Mouse (Mus musculus): ENCODE data around the gene Hormad2. TPM values are rescaled to one million over a fixed set of nuclear protein-coding genes. Genes with fewer than 3 reads are reported as not detected.

Hormad2 gene
- polyA plus RNA-seq, 1 experiment from 2014 or later, result 0.18 TPM

DNA sequence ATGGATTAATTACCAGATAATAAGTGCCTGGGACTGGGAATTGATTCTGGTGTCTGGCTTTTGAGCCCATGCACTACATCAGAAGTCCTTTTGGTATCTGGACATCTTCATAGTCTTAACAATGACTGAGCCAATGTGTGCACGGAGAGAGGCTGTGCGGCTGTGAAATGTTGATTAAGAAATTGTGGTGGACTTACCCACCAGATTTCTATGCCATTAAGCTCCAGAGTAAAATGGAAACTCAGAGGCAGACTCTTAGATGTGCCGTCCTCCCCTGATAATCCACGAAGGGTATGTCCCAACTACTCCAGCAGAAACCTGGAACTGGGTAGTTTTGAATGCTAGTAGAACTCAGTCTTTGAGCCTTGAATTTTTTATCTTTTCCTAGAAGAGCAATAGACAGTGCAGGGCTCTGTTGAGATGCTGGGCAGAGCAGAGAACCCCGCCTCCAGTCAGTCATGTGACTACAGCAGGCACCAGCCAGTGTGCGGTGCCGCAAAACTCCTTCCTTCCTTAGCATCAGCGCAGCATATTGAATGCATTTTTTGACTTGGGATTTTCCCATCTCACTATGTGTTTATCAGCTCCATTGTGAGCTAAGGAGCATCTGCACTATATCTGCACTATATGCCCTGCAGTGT is 14.1 kb upstream of the Hormad2 start:
- WGBS, result 77% methylated on average over 8 of the region's 8 CpGs
- no peak overlapping the region for H3K4me2 ChIP-seq (ENCODE audit: low read length)
- no peak overlapping the region for H3K9ac ChIP-seq (replicated peaks; ENCODE audit: low read depth, low read length)
- H3K4me1 ChIP-seq (replicated peaks; ENCODE audit: control insufficient read depth, insufficient read depth, low read length), result no peaks in the 10 kb centered on the region
- no peak overlapping the region for H3K4me3 ChIP-seq (replicated peaks; ENCODE audit: low read length)
- H3K27me3 ChIP-seq (replicated peaks; ENCODE audit: control insufficient read depth, insufficient read depth, low read length), result no peaks in the 10 kb centered on the region
- no peak overlapping the region for H3K27ac ChIP-seq (ENCODE audit: low read length)
- H3K36me3 ChIP-seq (ENCODE audit: control insufficient read depth, insufficient read depth), result no peaks in the 10 kb centered on the region
- H3K9me3 ChIP-seq (ENCODE audit: control insufficient read depth, low read length), result no peaks in the 10 kb centered on the region
- ATAC-seq, result no peak

DNA sequence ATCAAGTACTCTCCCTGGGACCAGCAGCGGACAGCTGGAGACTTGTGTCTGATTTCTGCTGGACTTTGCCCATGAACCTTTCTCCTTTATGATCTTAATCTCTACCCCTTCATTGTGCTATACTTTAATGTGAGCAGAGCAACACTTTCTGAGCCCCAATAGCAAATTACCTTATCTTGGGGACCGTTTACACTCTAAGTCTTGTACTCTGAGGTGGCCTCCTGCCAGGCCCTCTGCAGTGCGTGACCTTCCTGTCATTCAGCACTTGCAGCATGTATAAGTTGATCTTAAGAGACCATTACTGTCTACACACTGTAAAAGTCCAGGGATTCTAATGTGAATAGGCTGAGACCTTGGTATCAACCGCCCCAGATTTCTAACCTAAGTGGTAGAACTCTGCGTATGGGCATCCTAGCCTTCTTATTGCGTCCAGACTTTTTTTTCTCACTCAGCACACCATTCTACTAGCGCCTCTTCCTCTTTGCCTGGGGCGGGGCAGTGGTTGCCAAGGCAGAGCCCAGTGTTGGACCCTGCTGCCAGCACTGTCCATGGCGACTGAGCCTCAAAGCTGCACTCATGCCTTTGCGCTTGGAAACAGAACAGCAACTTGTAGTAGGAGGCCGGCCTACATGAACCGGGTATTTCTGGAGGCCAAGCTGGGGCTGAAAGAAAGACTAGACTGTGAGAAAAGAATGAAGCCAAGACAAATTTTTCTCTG is 11.7 kb upstream of the Hormad2 start:
- Histone ChIP-seq H3K9ac (replicated peaks; ENCODE audit: low read depth, low read length) (no peak overlapping the region), H3K9me3 (ENCODE audit: control insufficient read depth, low read length) (no peaks in the 10 kb centered on the region), H3K27ac (ENCODE audit: low read length) (no peak overlapping the region), H3K4me1 (replicated peaks; ENCODE audit: control insufficient read depth, insufficient read depth, low read length) (no peaks in the 10 kb centered on the region), H3K4me2 (ENCODE audit: low read length) (no peak overlapping the region), H3K36me3 (ENCODE audit: control insufficient read depth, insufficient read depth) (no peaks in the 10 kb centered on the region), H3K4me3 (replicated peaks; ENCODE audit: low read length) (no peak overlapping the region), H3K27me3 (replicated peaks; ENCODE audit: control insufficient read depth, insufficient read depth, low read length) (no peaks in the 10 kb centered on the region)
- no peak for ATAC-seq
- 85% methylated on average over 12 of the region's 12 CpGs for WGBS

DNA sequence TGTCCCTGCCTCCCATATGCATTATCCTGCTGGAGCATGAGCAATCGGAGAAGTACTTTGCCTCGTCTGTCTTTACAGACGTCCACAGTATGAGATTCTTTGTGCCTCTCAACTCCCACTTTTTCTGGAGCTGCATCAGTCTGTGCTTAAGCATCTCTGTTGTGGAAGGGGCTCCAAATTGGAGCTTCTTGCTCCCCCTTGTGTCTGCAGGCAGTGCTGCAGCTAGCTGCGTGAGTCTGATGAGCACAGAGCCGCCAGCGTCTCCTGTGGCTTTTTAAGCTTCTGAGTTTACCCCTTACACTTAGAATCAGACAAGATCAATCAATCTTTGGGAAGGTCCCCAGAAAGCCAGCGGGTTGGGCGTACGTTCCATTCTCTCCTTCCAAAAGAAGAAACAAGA is 10.2 kb upstream of the Hormad2 start:
- ATAC-seq, result no peak
- Histone ChIP-seq H3K9me3 (ENCODE audit: control insufficient read depth, low read length) (no peaks in the 10 kb centered on the region), H3K27ac (ENCODE audit: low read length) (no peak overlapping the region), H3K4me1 (replicated peaks; ENCODE audit: control insufficient read depth, insufficient read depth, low read length) (no peaks in the 10 kb centered on the region), H3K27me3 (replicated peaks; ENCODE audit: control insufficient read depth, insufficient read depth, low read length) (no peaks in the 10 kb centered on the region), H3K9ac (replicated peaks; ENCODE audit: low read depth, low read length) (no peak overlapping the region), H3K36me3 (ENCODE audit: control insufficient read depth, insufficient read depth) (no peaks in the 10 kb centered on the region), H3K4me3 (replicated peaks; ENCODE audit: low read length) (no peak overlapping the region), H3K4me2 (ENCODE audit: low read length) (no peak overlapping the region)
- 23% methylated on average over 9 of the region's 9 CpGs for WGBS

DNA sequence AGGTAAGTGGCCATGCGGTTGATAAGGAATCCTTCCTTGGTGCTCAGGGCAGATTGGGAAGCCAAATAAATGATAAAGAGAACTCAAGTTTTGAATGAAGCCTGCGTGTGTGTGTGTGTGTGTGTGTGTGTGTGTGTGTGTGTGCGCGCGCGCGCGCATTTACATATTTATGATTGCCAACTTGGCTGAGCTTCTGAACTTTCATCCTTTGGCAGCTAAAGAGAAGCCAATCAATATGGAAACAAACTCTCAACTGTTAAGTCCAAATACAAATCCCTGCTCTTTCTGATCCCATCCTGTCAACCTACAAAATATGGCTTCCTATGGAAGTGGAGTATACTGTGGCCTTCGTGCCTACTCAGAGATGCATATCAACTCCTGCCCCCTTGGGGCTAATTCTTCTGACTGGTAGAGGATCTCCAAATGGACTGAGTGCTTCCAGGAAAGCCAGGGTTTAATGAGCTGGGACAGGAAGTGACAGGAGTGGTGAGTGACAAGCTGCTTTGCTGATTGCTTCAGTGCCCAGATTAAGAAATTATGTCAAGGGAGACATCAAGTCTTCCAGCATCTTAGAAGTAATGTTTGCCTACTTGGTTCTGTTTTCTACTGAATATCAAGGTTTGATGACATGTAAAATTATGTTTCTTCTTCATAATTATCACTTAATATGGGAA is 5.4 kb upstream of the Hormad2 start:
- H3K4me2 ChIP-seq (ENCODE audit: low read length), result no peak overlapping the region
- no peaks in the 10 kb centered on the region for H3K9me3 ChIP-seq (ENCODE audit: control insufficient read depth, low read length)
- no peaks in the 10 kb centered on the region for H3K4me1 ChIP-seq (replicated peaks; ENCODE audit: control insufficient read depth, insufficient read depth, low read length)
- H3K4me3 ChIP-seq (replicated peaks; ENCODE audit: low read length), result no peak overlapping the region
- no peak for ATAC-seq
- H3K36me3 ChIP-seq (ENCODE audit: control insufficient read depth, insufficient read depth), result no peaks in the 10 kb centered on the region
- no peaks in the 10 kb centered on the region for H3K27me3 ChIP-seq (replicated peaks; ENCODE audit: control insufficient read depth, insufficient read depth, low read length)
- no peak overlapping the region for H3K9ac ChIP-seq (replicated peaks; ENCODE audit: low read depth, low read length)
- H3K27ac ChIP-seq (ENCODE audit: low read length), result no peak overlapping the region
- 92% methylated on average over 9 of the region's 9 CpGs for WGBS

DNA sequence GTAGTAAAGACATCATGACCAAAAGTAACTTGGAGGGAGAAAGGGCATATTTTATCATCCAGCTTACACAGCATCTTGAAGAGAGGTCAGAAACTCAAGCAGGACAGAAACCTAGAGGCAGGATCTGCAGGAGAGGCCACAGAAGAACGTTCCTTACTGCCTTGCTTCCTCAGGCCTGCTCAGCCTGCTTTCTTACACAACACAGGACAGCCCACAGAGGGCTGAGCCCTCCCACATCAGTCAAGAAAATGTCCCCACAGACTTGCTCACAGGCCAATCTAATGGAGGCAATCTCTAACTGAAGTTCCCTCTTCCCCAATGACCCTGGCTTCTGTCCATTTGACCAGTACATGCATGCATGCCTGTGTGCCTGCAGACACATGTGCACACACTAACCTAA is 1.4 kb upstream of the Hormad2 start:
- Histone ChIP-seq H3K9me3 (ENCODE audit: control insufficient read depth, low read length) (no peaks in the 10 kb centered on the region), H3K9ac (replicated peaks; ENCODE audit: low read depth, low read length) (no peak overlapping the region), H3K27ac (ENCODE audit: low read length) (no peak overlapping the region), H3K27me3 (replicated peaks; ENCODE audit: control insufficient read depth, insufficient read depth, low read length) (no peaks in the 10 kb centered on the region), H3K4me2 (ENCODE audit: low read length) (no peak overlapping the region), H3K4me3 (replicated peaks; ENCODE audit: low read length) (no peak overlapping the region), H3K4me1 (replicated peaks; ENCODE audit: control insufficient read depth, insufficient read depth, low read length) (no peaks in the 10 kb centered on the region), H3K36me3 (ENCODE audit: control insufficient read depth, insufficient read depth) (no peaks in the 10 kb centered on the region)
- ATAC-seq, result no peak
- WGBS, result 42% methylated on average over 1 of the region's 1 CpGs

DNA sequence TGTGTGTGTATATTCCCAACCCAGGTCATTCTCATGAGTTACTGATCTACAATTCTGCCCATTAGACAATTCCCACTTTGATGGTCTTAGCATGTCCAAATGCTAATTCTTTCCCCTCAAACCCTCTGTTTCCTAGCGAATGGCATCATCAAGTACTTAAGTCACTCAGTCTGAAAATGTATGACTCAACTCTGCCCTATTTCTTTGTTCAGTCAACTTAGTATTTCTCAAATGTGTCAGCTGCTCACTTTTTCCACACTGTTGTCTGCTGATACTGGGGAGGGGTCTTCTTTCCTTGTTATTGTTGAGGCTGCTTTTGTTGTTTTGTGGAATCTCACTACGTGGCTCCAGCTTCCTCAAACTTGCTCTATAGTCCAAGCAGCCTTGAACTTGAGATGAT is 2.7 kb downstream of the Hormad2 start:
- no peak for ATAC-seq
- Histone ChIP-seq H3K9me3 (ENCODE audit: control insufficient read depth, low read length) (no peaks in the 10 kb centered on the region), H3K9ac (replicated peaks; ENCODE audit: low read depth, low read length) (no peak overlapping the region), H3K4me2 (ENCODE audit: low read length) (no peak overlapping the region), H3K27ac (ENCODE audit: low read length) (no peak overlapping the region), H3K4me1 (replicated peaks; ENCODE audit: control insufficient read depth, insufficient read depth, low read length) (no peaks in the 10 kb centered on the region), H3K27me3 (replicated peaks; ENCODE audit: control insufficient read depth, insufficient read depth, low read length) (no peaks in the 10 kb centered on the region), H3K36me3 (ENCODE audit: control insufficient read depth, insufficient read depth) (no peaks in the 10 kb centered on the region), H3K4me3 (replicated peaks; ENCODE audit: low read length) (no peak overlapping the region)
- WGBS, result 60% methylated on average over 2 of the region's 2 CpGs

DNA sequence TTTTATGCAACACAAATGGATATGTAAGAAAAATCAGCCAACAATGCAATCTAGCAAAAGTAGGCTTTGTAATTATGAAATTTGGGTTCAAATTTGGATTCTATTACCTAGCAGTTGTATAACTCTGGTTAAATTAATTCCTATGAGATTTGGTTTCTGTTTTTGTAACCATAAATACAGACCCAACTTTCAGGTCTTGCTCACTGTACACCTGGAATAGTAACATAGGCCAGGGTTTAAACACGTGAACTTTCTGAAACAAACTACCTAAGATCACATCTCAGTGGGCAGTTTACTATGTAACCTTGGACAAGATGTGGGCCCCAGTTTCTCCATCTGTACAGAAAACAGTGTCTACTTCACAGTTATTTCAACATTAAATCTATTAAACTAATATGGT is 3.6 kb downstream of the Hormad2 start:
- H3K27me3 ChIP-seq (replicated peaks; ENCODE audit: control insufficient read depth, insufficient read depth, low read length), result no peaks in the 10 kb centered on the region
- no peaks in the 10 kb centered on the region for H3K36me3 ChIP-seq (ENCODE audit: control insufficient read depth, insufficient read depth)
- H3K4me1 ChIP-seq (replicated peaks; ENCODE audit: control insufficient read depth, insufficient read depth, low read length), result no peaks in the 10 kb centered on the region
- H3K27ac ChIP-seq (ENCODE audit: low read length), result no peak overlapping the region
- no peak overlapping the region for H3K9ac ChIP-seq (replicated peaks; ENCODE audit: low read depth, low read length)
- no peak for ATAC-seq
- 93% methylated on average over 1 of the region's 1 CpGs for WGBS
- H3K4me2 ChIP-seq (ENCODE audit: low read length), result no peak overlapping the region
- no peaks in the 10 kb centered on the region for H3K9me3 ChIP-seq (ENCODE audit: control insufficient read depth, low read length)
- H3K4me3 ChIP-seq (replicated peaks; ENCODE audit: low read length), result no peak overlapping the region

DNA sequence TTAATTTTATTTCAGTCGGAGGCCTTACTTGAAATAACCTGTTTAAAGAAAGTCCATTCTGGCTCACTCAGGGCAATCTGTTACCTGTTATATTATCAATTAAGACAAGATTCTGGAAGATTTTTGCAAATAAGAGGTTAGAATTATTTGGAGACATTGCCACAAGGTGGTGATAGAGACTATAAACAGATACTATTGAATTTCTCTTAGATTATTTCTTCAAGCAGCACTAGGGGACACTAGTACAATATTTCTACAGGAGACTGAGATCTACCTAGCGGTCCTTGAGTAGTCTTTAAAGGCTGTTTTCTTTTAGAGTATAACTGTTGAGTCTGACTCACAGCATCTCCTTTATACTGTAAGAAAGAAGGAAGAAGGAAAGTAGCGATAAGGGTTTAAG is 4.3 kb downstream of the Hormad2 start:
- Histone ChIP-seq H3K4me2 (ENCODE audit: low read length) (no peak overlapping the region), H3K4me3 (replicated peaks; ENCODE audit: low read length) (no peak overlapping the region), H3K36me3 (ENCODE audit: control insufficient read depth, insufficient read depth) (no peaks in the 10 kb centered on the region), H3K9ac (replicated peaks; ENCODE audit: low read depth, low read length) (no peak overlapping the region), H3K4me1 (replicated peaks; ENCODE audit: control insufficient read depth, insufficient read depth, low read length) (no peaks in the 10 kb centered on the region), H3K27me3 (replicated peaks; ENCODE audit: control insufficient read depth, insufficient read depth, low read length) (no peaks in the 10 kb centered on the region), H3K9me3 (ENCODE audit: control insufficient read depth, low read length) (no peaks in the 10 kb centered on the region), H3K27ac (ENCODE audit: low read length) (no peak overlapping the region)
- WGBS, result 81% methylated on average over 3 of the region's 3 CpGs
- no peak for ATAC-seq

DNA sequence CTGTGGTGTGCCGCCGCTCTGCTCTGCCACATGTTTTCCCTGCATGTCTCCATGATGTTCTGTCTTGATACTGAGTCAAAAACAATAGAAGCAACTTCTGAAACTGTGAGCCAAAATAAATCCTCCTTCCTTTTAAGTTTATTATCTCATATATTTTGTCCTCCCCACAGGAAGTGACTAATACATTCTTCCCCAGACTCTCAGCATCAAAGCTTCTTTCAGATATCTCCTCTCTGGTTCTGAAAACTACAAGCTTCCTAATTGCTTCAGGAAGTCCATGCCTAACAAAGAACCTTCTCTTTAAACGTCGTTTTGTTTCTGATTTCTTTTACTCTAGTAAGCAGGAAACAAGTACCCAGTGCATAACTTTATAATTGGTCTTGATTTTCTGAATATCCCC is 6.4 kb downstream of the Hormad2 start:
- no peak for ATAC-seq
- H3K27ac ChIP-seq (ENCODE audit: low read length), result no peak overlapping the region
- no peak overlapping the region for H3K4me3 ChIP-seq (replicated peaks; ENCODE audit: low read length)
- no peak overlapping the region for H3K9ac ChIP-seq (replicated peaks; ENCODE audit: low read depth, low read length)
- no peak overlapping the region for H3K4me2 ChIP-seq (ENCODE audit: low read length)
- WGBS, result 39% methylated on average over 4 of the region's 4 CpGs
- H3K9me3 ChIP-seq (ENCODE audit: control insufficient read depth, low read length), result no peaks in the 10 kb centered on the region
- H3K4me1 ChIP-seq (replicated peaks; ENCODE audit: control insufficient read depth, insufficient read depth, low read length), result no peaks in the 10 kb centered on the region
- H3K36me3 ChIP-seq (ENCODE audit: control insufficient read depth, insufficient read depth), result no peaks in the 10 kb centered on the region
- no peaks in the 10 kb centered on the region for H3K27me3 ChIP-seq (replicated peaks; ENCODE audit: control insufficient read depth, insufficient read depth, low read length)

All from forebrain, embryonic 16.5 days (tissue).